Mouse (Mus musculus): ENCODE measurements around the gene Gm21994. TPM values are rescaled to one million over a fixed set of nuclear protein-coding genes. Genes with fewer than 3 reads are reported as not detected.
A peak's percentile ranks its signal among the peaks of the same experiment; 100 is the strongest.
"Not testable (repeated sequence)": the region's sequence is repeated elsewhere in the genome, so short reads cannot be mapped to it uniquely, and the experiment has no call there.

Gene Gm21994
- polyA plus RNA-seq (2014; fragmentation: Nextera tagmentation; extraction: Ambion mirVana), result 2.0 and 2.7 TPM in 2 replicates

GRCm38 (mm10) chr2:150255491-150255890, at the start of gene Gm21994:
Gm21994 (minus strand) TSS chr2:150255591.
- H3K36me3 ChIP-seq (ENCODE audit: control insufficient read depth, insufficient read depth, low read length); H3K4me3 ChIP-seq (ENCODE audit: low read depth, low read length); H3K27me3 ChIP-seq (ENCODE audit: control insufficient read depth, insufficient read depth, low read length); H3K4me1 ChIP-seq (ENCODE audit: control insufficient read depth, insufficient read depth, low read length); H3K9ac ChIP-seq (replicated peaks; ENCODE audit: low read depth, low read length); H3K9me3 ChIP-seq (ENCODE audit: control insufficient read depth, low read length); H3K27ac ChIP-seq (ENCODE audit: low read depth, low read length); ATAC-seq (ENCODE audit: low read depth); H3K4me2 ChIP-seq (ENCODE audit: low read depth, low read length): not testable (repeated sequence)
- WGBS, result 63% methylated on average over 2 of the region's 2 CpGs

DNA sequence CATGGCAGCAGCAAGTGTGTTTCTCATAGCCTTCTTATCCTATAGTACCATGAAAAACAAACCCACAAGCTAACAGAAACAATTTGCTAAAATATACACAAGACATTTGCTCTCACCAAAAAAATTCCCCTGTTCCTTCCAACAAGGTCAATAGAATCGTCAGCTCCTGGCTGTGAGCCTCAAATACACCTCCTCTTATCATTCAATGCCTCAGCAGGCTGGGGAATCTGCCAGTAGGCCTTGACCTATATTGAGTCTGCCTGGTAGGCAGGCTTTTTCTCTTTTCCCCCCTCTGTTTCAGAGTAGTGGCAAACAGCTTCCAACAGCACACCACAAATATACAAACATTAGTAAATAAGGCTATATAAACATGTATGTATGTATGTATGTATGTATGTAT, 43.7 kb upstream of the Gm21994 start:
- H3K36me3 ChIP-seq (ENCODE audit: control insufficient read depth, insufficient read depth, low read length), result no peaks in the 10 kb centered on the region
- H3K4me2 ChIP-seq (ENCODE audit: low read depth, low read length), result no peak overlapping the region
- no peaks in the 10 kb centered on the region for H3K9me3 ChIP-seq (ENCODE audit: control insufficient read depth, low read length)
- no peaks in the 10 kb centered on the region for H3K4me1 ChIP-seq (ENCODE audit: control insufficient read depth, insufficient read depth, low read length)
- no peak for ATAC-seq (ENCODE audit: low read depth)
- H3K27ac ChIP-seq (ENCODE audit: low read depth, low read length), result no peak overlapping the region
- H3K4me3 ChIP-seq (ENCODE audit: low read depth, low read length), result no peak overlapping the region
- no peaks in the 10 kb centered on the region for H3K27me3 ChIP-seq (ENCODE audit: control insufficient read depth, insufficient read depth, low read length)
- H3K9ac ChIP-seq (replicated peaks; ENCODE audit: low read depth, low read length), result no peak overlapping the region
- 62% methylated on average over 1 of the region's 1 CpGs for WGBS

DNA sequence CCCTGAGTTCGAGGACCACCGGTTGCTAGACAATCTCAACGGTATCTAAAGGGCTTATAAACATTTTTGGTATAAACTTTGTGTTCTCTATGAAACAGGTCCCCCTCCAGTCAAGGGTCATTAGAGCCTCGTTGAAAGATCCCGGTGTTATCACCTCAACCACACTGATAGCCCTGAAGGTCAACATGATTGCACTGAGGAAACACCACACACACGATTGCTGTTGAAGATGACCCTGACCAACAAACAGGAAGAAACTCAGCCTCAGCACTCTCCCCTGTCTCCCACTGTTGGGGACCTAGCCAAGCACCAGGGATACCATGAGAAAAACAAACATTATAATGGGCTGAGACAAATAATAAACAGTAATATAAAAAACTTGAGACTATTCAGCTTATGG, 38.3 kb upstream of the Gm21994 start:
- Histone ChIP-seq H3K4me3 (ENCODE audit: low read depth, low read length) (no peak overlapping the region), H3K27ac (ENCODE audit: low read depth, low read length) (no peak overlapping the region), H3K4me2 (ENCODE audit: low read depth, low read length) (no peak overlapping the region), H3K36me3 (ENCODE audit: control insufficient read depth, insufficient read depth, low read length) (no peaks in the 10 kb centered on the region), H3K27me3 (ENCODE audit: control insufficient read depth, insufficient read depth, low read length) (no peaks in the 10 kb centered on the region), H3K9ac (replicated peaks; ENCODE audit: low read depth, low read length) (no peak overlapping the region), H3K9me3 (ENCODE audit: control insufficient read depth, low read length) (no peaks in the 10 kb centered on the region), H3K4me1 (ENCODE audit: control insufficient read depth, insufficient read depth, low read length) (no peaks in the 10 kb centered on the region)
- ATAC-seq (ENCODE audit: low read depth), result no peak
- 90% methylated on average over 6 of the region's 6 CpGs for WGBS

GRCm38 (mm10) chr2:150257291-150257690, 1.9 kb upstream of the Gm21994 start, which contains the start of gene Gm14124:
Gm14124 (plus strand) TSS chr2:150257517.
- H3K27me3 ChIP-seq (ENCODE audit: control insufficient read depth, insufficient read depth, low read length); H3K36me3 ChIP-seq (ENCODE audit: control insufficient read depth, insufficient read depth, low read length); ATAC-seq (ENCODE audit: low read depth); H3K27ac ChIP-seq (ENCODE audit: low read depth, low read length); H3K9me3 ChIP-seq (ENCODE audit: control insufficient read depth, low read length); H3K9ac ChIP-seq (replicated peaks; ENCODE audit: low read depth, low read length); H3K4me2 ChIP-seq (ENCODE audit: low read depth, low read length); H3K4me3 ChIP-seq (ENCODE audit: low read depth, low read length); H3K4me1 ChIP-seq (ENCODE audit: control insufficient read depth, insufficient read depth, low read length): not testable (repeated sequence)
- 80% methylated on average over 4 of the region's 4 CpGs for WGBS

DNA sequence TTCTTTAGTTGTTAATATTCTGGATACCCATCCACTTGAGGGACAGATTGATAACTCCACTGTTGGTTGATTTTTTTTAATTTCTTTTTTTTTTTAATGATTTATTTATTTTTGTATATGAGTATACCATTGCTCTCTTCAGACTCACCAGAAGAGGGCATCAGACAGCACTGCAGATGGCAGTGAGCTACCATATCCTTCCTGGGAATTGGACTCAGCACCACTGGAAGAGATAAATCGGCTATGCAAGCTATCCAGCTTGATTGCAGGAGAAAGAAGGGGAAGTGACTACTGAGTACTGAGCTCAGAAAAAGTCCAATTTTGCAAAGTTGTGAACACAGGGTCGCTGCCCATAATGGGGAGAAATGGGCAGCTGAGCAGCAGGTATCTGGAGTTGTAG, 1.5 kb upstream of the Gm21994 start:
- not testable (repeated sequence) for H3K27me3 ChIP-seq (ENCODE audit: control insufficient read depth, insufficient read depth, low read length); H3K9ac ChIP-seq (replicated peaks; ENCODE audit: low read depth, low read length); H3K4me1 ChIP-seq (ENCODE audit: control insufficient read depth, insufficient read depth, low read length); H3K4me3 ChIP-seq (ENCODE audit: low read depth, low read length); H3K27ac ChIP-seq (ENCODE audit: low read depth, low read length); H3K36me3 ChIP-seq (ENCODE audit: control insufficient read depth, insufficient read depth, low read length); H3K4me2 ChIP-seq (ENCODE audit: low read depth, low read length); H3K9me3 ChIP-seq (ENCODE audit: control insufficient read depth, low read length); ATAC-seq (ENCODE audit: low read depth)
- 66% methylated on average over 2 of the region's 2 CpGs for WGBS

GRCm38 (mm10) chr2:150243211-150243610, 12.2 kb downstream of the Gm21994 start:
- Histone ChIP-seq H3K36me3 (ENCODE audit: control insufficient read depth, insufficient read depth, low read length) (no peaks in the 10 kb centered on the region; the same call in 1 of the 2 replicates), H3K4me1 (ENCODE audit: control insufficient read depth, insufficient read depth, low read length) (no peaks in the 10 kb centered on the region), H3K9me3 (ENCODE audit: control insufficient read depth, low read length) (peaks cover 5% of the 10 kb centered on the region; the same call in 1 of the 2 replicates), H3K27ac (ENCODE audit: low read depth, low read length) (no peak overlapping the region), H3K4me2 (ENCODE audit: low read depth, low read length) (no peak overlapping the region), H3K4me3 (ENCODE audit: low read depth, low read length) (no peak overlapping the region), H3K27me3 (ENCODE audit: control insufficient read depth, insufficient read depth, low read length) (no peaks in the 10 kb centered on the region), H3K9ac (replicated peaks; ENCODE audit: low read depth, low read length) (no peak overlapping the region)
- WGBS, result 92% methylated on average over 2 of the region's 2 CpGs
- ATAC-seq (ENCODE audit: low read depth), result no peak

GRCm38 (mm10) chr2:150223263-150223662, 32.1 kb downstream of the Gm21994 start:
- ATAC-seq (ENCODE audit: low read depth); H3K4me2 ChIP-seq (ENCODE audit: low read depth, low read length); H3K4me1 ChIP-seq (ENCODE audit: control insufficient read depth, insufficient read depth, low read length); H3K36me3 ChIP-seq (ENCODE audit: control insufficient read depth, insufficient read depth, low read length); H3K4me3 ChIP-seq (ENCODE audit: low read depth, low read length); H3K27ac ChIP-seq (ENCODE audit: low read depth, low read length); H3K9me3 ChIP-seq (ENCODE audit: control insufficient read depth, low read length); H3K9ac ChIP-seq (replicated peaks; ENCODE audit: low read depth, low read length); H3K27me3 ChIP-seq (ENCODE audit: control insufficient read depth, insufficient read depth, low read length): not testable (repeated sequence)

DNA sequence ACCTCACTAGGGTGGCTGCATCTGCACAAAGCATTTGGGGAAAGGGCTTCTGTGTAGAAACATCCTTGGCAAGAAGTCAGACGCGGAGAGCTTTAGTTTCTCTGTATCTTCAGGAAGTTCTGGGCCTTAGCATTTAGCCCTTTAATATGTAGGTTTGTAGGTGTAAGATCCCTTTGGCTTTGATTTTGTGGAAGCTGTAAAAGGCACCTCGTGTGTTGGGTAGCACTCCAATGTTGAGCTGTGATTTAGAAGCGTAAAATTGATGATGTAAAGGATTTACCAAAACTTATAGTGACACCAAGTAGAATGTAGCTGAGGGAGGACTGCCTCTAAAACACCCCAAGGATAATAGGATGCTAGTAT, 37.0 kb downstream of the Gm21994 start:
- H3K36me3 ChIP-seq (ENCODE audit: control insufficient read depth, insufficient read depth, low read length); H3K27me3 ChIP-seq (ENCODE audit: control insufficient read depth, insufficient read depth, low read length); H3K27ac ChIP-seq (ENCODE audit: low read depth, low read length); H3K9me3 ChIP-seq (ENCODE audit: control insufficient read depth, low read length); H3K4me1 ChIP-seq (ENCODE audit: control insufficient read depth, insufficient read depth, low read length): not testable (repeated sequence)
- ATAC-seq (ENCODE audit: low read depth), result peak; percentile 25; the same call in 1 of the 2 replicates
- H3K4me3 ChIP-seq (ENCODE audit: low read depth, low read length), result peak overlapping the region; percentile 34
- WGBS, result 21% methylated on average over 3 of the region's 4 CpGs
- 0 out of 2 replicates have a peak overlapping the region, but pooled peaks have one; percentile 32 for H3K9ac ChIP-seq (replicated peaks; ENCODE audit: low read depth, low read length)
- H3K4me2 ChIP-seq (ENCODE audit: low read depth, low read length), result peak overlapping the region; percentile 34; the same call in 1 of the 2 replicates

- not testable (repeated sequence) for H3K27ac ChIP-seq (ENCODE audit: low read depth, low read length); H3K27me3 ChIP-seq (ENCODE audit: control insufficient read depth, insufficient read depth, low read length); H3K9me3 ChIP-seq (ENCODE audit: control insufficient read depth, low read length); H3K4me1 ChIP-seq (ENCODE audit: control insufficient read depth, insufficient read depth, low read length); H3K36me3 ChIP-seq (ENCODE audit: control insufficient read depth, insufficient read depth, low read length)
- Histone ChIP-seq H3K4me2 (ENCODE audit: low read depth, low read length) (peak within 1 kb of the TSS; percentile 34), H3K4me3 (ENCODE audit: low read depth, low read length) (peak within 1 kb of the TSS; percentile 34), H3K9ac (replicated peaks; ENCODE audit: low read depth, low read length) (0 out of 2 replicates have a peak within 1 kb of the TSS, but pooled peaks have one; percentile 32)
- under 1% methylated on average over 15 of the region's 15 CpGs for WGBS
- peak; percentile 100 for ATAC-seq (ENCODE audit: low read depth)
These were observed 37.6 kb downstream of the Gm21994 start, which contains the start of gene Zfp937 for GRCm38 (mm10) chr2:150217600-150218362. Zfp937 (plus strand) TSS chr2:150218073.

Data from neural tube, embryonic 14.5 days (tissue).